Comparison of ENCODE assay signal across 8 mouse cellular contexts in genomic region chr12:112793601-112794355, GRCm38 (mm10). TPM values are rescaled to one million over a fixed set of nuclear protein-coding genes. Genes with fewer than 3 reads are reported as not detected.
DNase-seq lines count a peak whose midpoint lies in the region; ATAC-seq and TF ChIP-seq lines count a peak whose summit lies in the region.

No protein-coding gene starts in this region.

- no peaks in the 10 kb centered on the region for H3K36me3 ChIP-seq in heart, embryonic 16.5 days (ENCODE audit: control insufficient read depth, insufficient read depth)
- H3K36me3 ChIP-seq in megakaryocyte, embryonic 14.5 days (replicated peaks; ENCODE audit: low read length): no peaks in the 10 kb centered on the region

- peak overlapping the region; percentile 57 for H3K4me3 ChIP-seq in bone marrow macrophage, adult 2 months (ENCODE audit: insufficient read depth, low read length)
- no peak overlapping the region for H3K4me3 ChIP-seq in heart, embryonic 16.5 days (ENCODE audit: low read length)
- H3K4me3 ChIP-seq in megakaryocyte, embryonic 14.5 days (replicated peaks): peak overlapping the region; percentile 59

- H3K27ac ChIP-seq in bone marrow macrophage, adult 2 months (ENCODE audit: insufficient read depth, low read depth, low read length): peak overlapping the region; percentile 79
- H3K27ac ChIP-seq in heart, embryonic 16.5 days (ENCODE audit: low read length): peak overlapping the region; percentile 86

- intact Hi-C loops in left cerebral cortex, postnatal 4 days (cut with DNase I): no loop called here
- intact Hi-C loops in left cerebral cortex, postnatal 14 days (cut with DNase I): loop anchor here (10.0 kb wide), 1 partner anchor 49 kb away; no protein-coding TSS in a partner anchor

- H3K4me1 ChIP-seq in bone marrow macrophage, adult 2 months (ENCODE audit: control insufficient read depth, insufficient read depth, low read length): peaks cover 44% of the 10 kb centered on the region
- peaks cover 47% of the 10 kb centered on the region for H3K4me1 ChIP-seq in heart, embryonic 16.5 days (ENCODE audit: control insufficient read depth, insufficient read depth, low read length)
- peaks cover 50% of the 10 kb centered on the region for H3K4me1 ChIP-seq in megakaryocyte, embryonic 14.5 days

- no peaks in the 10 kb centered on the region for H3K9me3 ChIP-seq in heart, embryonic 16.5 days (replicated peaks; ENCODE audit: control insufficient read depth, low read length)
- H3K9me3 ChIP-seq in megakaryocyte, embryonic 14.5 days: no peaks in the 10 kb centered on the region

- ATAC-seq in heart, embryonic 16.5 days (replicated peaks; ENCODE audit: extremely low read depth, insufficient read depth, low FRiP score): peak; percentile 84
- ATAC-seq in cerebellum, adult (ENCODE audit: insufficient number of reproducible peaks, low FRiP score, low TSS enrichment): no peak

- 53% methylated on average over 13 of the region's 13 CpGs for WGBS in heart, embryonic 16.5 days

- peak overlapping the region; percentile 46 for H3K4me2 ChIP-seq in heart, embryonic 16.5 days (ENCODE audit: low read depth, low read length)

- no peak for TF ChIP-seq CTCF in bone marrow macrophage, adult 2 months (IDR thresholded peaks at IDR 0.05; ENCODE audit: low read depth, low read length)

- peak overlapping the region; percentile 58 for H3K9ac ChIP-seq in heart, embryonic 16.5 days (ENCODE audit: low read length)

- TF ChIP-seq POLR2A in bone marrow macrophage, adult 2 months (IDR thresholded peaks at IDR 0.05; ENCODE audit: borderline replicate concordance, low read depth, low read length): no peak

- peak; percentile 61 for DNase-seq in left cerebral cortex, postnatal 4 days
- no peak for DNase-seq in left cerebral cortex, postnatal 14 days (ENCODE audit: low spot score in 2 of 2)
- DNase-seq in thymus, adult 18-20 months: no peak
- DNase-seq in thymus, postnatal 36 days: no peak

- H3K27me3 ChIP-seq in heart, embryonic 16.5 days (ENCODE audit: control insufficient read depth, insufficient read depth, low read length): no peaks in the 10 kb centered on the region
- H3K27me3 ChIP-seq in megakaryocyte, embryonic 14.5 days (replicated peaks): peaks cover 81% of the 10 kb centered on the region

RNA-seq across cellular contexts. Expression of gene Ahnak2, which starts 8.7 kb away (rescaled TPM):
- 10 to 100 TPM; 28.1 to 28.2 TPM for total RNA-seq in left cerebral cortex, postnatal 4 days (2021)
- 1 to 10 TPM; 8.4 to 8.8 TPM for total RNA-seq in left cerebral cortex, postnatal 14 days (2021)
- polyA plus RNA-seq in bone marrow macrophage, adult 2 months (2012; ENCODE audit: insufficient read depth, insufficient read length, missing spikeins): 27.3 TPM in 2 replicates
- polyA plus RNA-seq in heart, embryonic 16.5 days (2015; fragmentation: Nextera tagmentation; extraction: Ambion mirVana): 2.0 and 2.1 TPM in 2 replicates
- polyA plus RNA-seq in megakaryocyte, embryonic 14.5 days (2012; ENCODE audit: insufficient read depth, low replicate concordance): 3.3 TPM in 1 of 2 replicates, not detected in the other

RNA-seq across cellular contexts. Expression of gene Clba1, which starts 15.0 kb away (rescaled TPM):
- total RNA-seq in left cerebral cortex, postnatal 4 days (2021): 10 to 100 TPM; 15.0 to 15.8 TPM
- 10 to 100 TPM; 16.7 to 17.0 TPM for total RNA-seq in left cerebral cortex, postnatal 14 days (2021)
- 2.0 and 2.1 TPM in 2 replicates for polyA plus RNA-seq in bone marrow macrophage, adult 2 months (2012; ENCODE audit: insufficient read depth, insufficient read length, missing spikeins)
- 6.0 and 8.4 TPM in 2 replicates for polyA plus RNA-seq in heart, embryonic 16.5 days (2015; fragmentation: Nextera tagmentation; extraction: Ambion mirVana)
- polyA plus RNA-seq in megakaryocyte, embryonic 14.5 days (2012; ENCODE audit: insufficient read depth, low replicate concordance): 8.2 and 25.4 TPM in 2 replicates

RNA-seq across cellular contexts. Expression of gene Pld4, which starts 33.3 kb away (rescaled TPM):
- total RNA-seq in left cerebral cortex, postnatal 4 days (2021): 1 to 10 TPM; 6.2 to 6.6 TPM
- 10 to 100 TPM in 1 of 2 experiments, 1 to 10 TPM in 1; 9.8 to 11.4 TPM for total RNA-seq in left cerebral cortex, postnatal 14 days (2021)
- 1,067 and 1,170 TPM in 2 replicates for polyA plus RNA-seq in bone marrow macrophage, adult 2 months (2012; ENCODE audit: insufficient read depth, insufficient read length, missing spikeins)
- polyA plus RNA-seq in heart, embryonic 16.5 days (2015; fragmentation: Nextera tagmentation; extraction: Ambion mirVana): 19.4 and 32.5 TPM in 2 replicates
- 11.4 and 36.3 TPM in 2 replicates for polyA plus RNA-seq in megakaryocyte, embryonic 14.5 days (2012; ENCODE audit: insufficient read depth, low replicate concordance)

RNA-seq across cellular contexts. Expression of gene Cdca4, which starts 35.4 kb away (rescaled TPM):
- 10 to 100 TPM; 18.5 to 19.8 TPM for total RNA-seq in left cerebral cortex, postnatal 4 days (2021)
- total RNA-seq in left cerebral cortex, postnatal 14 days (2021): 1 to 10 TPM; 9.7 to 9.8 TPM
- polyA plus RNA-seq in bone marrow macrophage, adult 2 months (2012; ENCODE audit: insufficient read depth, insufficient read length, missing spikeins): 26.2 and 28.0 TPM in 2 replicates
- polyA plus RNA-seq in heart, embryonic 16.5 days (2015; fragmentation: Nextera tagmentation; extraction: Ambion mirVana): 44.7 and 53.2 TPM in 2 replicates
- 3.2 and 11.7 TPM in 2 replicates for polyA plus RNA-seq in megakaryocyte, embryonic 14.5 days (2012; ENCODE audit: insufficient read depth, low replicate concordance)

Comparison
In these comparisons a context has a peak if more than half of its experiments do, and no peak if none do; other contexts are left out.
1. RNA of gene Pld4, which starts 33.3 kb away (polyA plus RNA-seq): 1,067 to 1,170 TPM in bone marrow macrophage, adult 2 months; 11.4 to 36.3 TPM in megakaryocyte, embryonic 14.5 days and 19.4 to 32.5 TPM in heart, embryonic 16.5 days; every median in the first group is over 10 times any median in the second.